Mouse (Mus musculus) CD4-positive, CD25-positive, alpha-beta regulatory T cell, adult 2 months (primary cell): ENCODE results near the gene Cntrob.

Experiments
- DNase-seq: peaks from one replicate; pipeline ENCODE4 v3.0.0-alpha.2; 2012; ENCODE audit warnings: low read depth, low spot score

The Cntrob gene

GRCm38 (mm10) chr11:69323667-69324111, at the start of gene Cntrob, which contains the start of gene Trappc1:
Gene Cntrob (minus strand): TSS chr11:69323775.
Gene Trappc1 (plus strand): TSS chr11:69323980.
- DNase-seq: peak; percentile 100

GRCm38 (mm10) chr11:69372780-69373170, 49.2 kb upstream of the Cntrob start:
- DNase-seq: peak; percentile 79

DNA sequence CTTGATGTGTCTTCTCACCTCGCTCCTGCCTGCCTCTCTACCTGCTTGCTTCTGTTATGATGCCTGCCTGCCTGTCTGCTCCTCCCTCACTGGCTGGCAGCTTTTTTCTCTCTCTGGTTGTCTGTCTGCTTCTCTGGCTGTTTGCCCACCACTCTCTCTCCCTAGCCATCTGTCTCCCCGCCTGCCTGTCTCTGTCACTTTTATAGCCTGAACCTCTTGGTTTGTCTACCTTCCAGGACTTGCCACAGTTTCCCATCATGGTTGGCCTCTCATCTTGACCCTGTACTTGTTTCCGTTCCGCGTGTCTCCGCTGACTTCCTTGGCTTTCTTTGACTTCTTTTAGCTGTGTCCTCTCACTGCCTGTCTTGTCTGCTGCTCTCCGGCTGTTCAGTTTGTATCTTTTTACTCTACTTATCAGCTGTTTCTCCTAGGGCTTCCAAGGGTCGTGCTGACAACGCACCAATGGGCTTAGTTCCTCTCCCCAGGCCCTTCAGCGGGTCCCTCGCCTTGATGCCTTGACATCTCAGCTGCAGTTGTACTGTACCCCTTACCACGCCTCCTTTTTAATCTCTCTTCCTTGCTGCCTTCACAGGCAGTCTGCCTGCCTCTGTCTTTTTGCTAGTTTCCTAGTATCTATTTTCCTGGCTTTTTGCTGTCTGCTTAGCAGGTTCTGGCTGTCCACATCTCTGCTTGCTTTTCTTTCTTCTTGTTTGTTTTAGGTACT, 48.6 kb upstream of the Cntrob start:
- DNase-seq: peak; percentile 47

- DNase-seq: no peak
Observed at GRCm38 (mm10) chr11:69371601-69372000, 48.0 kb upstream of the Cntrob start.

- no peak for DNase-seq
Observed at GRCm38 (mm10) chr11:69370817-69371215, 47.2 kb upstream of the Cntrob start.

DNA sequence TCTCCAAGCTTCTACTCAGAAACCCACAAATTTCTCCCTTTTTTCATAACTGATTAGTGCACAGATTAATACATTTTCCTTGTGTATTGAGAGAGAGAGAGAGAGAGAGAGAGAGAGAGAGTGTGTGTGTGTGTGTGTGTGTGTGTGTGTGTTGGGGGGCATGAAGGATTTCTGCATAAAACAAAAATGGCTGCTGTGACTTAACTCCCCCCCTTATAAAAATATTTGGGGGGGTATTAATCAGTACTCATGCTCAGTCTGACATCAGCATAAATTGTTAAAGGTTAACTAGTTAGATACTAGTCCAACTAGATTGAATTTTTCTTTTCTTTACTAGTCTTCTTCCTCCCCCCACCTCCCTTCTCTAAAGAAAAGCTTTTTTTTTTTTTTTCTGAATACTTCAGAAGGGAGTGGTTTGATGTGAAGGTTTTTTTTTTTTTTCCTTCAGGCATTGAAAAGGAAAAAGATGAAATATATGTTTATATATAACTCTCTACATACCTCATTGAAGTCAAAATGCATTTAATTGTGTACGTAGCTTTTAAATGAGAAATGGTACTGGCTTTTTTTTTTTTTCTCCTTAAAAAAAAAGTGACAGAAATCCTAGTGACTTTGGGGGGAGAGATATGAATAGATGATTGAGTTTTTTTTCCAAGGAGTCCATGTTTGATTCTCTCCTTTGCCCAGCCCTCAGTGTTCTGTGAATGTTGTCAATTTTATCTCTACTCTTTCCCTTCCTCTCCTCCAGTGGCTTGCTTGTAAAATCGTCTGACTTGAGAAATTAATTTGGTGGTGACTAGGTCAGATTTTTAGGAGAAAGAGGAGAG, 46.6 kb upstream of the Cntrob start:
- DNase-seq: no peak

DNA sequence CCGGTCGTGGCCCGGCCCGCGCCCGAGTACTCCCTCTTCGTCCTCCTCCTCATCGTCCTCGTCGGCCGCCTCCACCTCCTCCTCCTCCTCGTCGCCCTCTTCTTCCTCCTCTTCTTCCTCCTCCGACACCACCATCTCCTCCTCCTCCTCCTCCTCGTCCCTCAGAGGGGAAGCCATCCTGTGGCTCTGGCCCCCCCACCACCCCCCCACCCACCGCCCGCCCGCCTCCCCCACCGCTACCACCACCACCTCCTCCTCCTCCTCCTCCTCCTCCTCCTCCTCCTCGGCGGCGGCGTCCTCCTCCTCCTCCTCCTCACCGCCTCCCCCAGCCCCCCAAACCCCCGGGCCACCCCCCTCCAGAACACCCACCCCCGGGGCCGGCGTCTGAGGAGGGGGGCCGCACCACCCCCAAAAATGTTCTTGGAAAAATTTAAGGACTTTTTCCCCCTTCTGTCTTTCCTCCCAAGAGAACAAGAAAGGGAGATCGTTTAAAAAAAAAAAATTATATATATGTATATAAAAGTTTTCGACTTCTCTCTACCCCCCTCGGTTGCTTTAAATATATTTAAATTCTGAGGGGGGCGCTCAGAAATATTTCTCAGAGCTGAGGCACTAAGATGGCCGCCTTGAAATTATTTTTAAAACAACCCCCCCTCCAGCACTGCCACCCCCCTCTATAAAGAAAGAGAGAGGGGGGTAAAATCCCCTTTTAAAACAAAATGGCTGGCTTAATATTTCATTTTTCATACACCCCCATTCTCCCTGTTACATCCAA, 45.8 kb upstream of the Cntrob start, which contains the start of gene Chd3:
Chd3 (minus strand) TSS at position 192 of the 775 bp plus-strand sequence.
- peak; percentile 44 for DNase-seq

GRCm38 (mm10) chr11:69368356-69369214, 45.0 kb upstream of the Cntrob start:
- peak; percentile 68 for DNase-seq

- peak; percentile 54 for DNase-seq
Observed at GRCm38 (mm10) chr11:69367616-69368355, 44.2 kb upstream of the Cntrob start.

- peak; percentile 69 for DNase-seq
Observed at GRCm38 (mm10) chr11:69366855-69367615, 43.5 kb upstream of the Cntrob start.

DNA sequence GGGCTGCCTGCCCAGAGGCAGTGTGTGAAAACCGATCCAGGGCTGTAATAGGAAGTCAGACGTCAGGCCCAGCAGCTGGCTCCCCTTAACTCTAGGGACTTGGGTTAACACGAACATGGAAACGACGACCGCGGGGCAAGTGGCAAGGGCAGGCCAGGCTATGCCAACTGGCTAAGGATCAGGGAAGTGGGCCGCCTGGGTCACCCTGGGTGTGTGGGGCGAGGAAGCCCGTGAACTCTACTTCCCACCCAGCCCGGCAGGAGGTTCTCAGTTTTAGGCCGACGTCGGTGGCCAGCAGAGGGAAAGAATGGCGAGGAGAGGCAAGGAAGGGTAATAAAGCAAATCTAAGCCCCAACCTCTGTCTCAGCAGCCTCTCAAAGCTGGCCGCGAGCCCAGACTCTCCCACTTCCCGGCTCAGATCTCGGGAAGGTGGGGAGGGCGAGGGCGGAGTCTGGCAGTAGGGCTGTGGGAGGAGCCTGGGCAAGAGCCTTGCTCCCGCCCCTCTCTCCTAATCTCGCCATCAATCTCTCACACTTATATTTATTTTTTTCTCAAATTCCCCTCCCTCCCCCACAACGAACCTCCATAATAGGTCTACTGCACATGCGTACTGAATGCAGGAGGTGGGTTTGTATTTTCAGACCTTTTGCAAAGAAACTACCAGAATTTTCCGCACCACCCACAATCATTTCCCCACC, 42.7 kb upstream of the Cntrob start:
- peak; percentile 97 for DNase-seq

DNA sequence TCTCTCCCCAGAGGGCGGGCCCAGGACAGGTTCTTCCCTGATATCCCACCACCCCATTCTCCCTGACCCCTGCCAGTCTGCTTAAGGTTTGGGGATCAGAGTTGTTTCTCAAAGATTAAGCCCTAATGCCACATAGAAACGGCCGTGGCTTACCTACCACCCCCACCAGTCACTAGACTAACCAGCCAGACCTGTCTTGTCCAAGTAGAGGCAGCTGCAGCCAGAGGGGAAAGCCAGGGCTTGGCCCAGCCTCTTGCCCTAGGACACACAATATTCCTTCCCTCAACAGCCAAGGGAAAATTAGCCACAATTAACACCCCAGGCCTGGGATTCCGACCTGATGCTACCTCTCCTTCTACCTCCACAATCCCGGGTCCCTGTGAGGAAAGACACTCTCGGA, 42.1 kb upstream of the Cntrob start:
- DNase-seq: peak; percentile 25

GRCm38 (mm10) chr11:69364910-69365309, 41.3 kb upstream of the Cntrob start:
- peak; percentile 39 for DNase-seq

DNA sequence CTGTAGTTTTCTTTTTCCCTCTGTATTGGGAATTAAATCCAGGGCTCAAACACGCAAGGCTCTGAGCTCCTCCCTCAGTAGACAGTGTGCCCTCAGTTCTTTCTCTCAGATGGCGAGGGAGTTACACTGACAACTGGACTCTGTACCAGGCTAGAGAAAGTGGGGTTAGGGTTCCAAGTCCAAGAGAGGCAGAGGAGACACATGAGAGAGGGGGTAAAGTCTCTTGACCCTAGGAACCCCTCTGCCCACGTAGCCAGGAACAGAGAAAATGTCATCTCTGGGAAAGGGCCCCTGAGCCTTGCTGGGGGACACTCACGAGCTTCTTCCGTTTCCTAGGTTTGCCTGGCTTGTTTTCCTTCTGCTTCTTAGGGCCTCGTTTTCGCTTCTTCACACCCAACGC, 40.8 kb upstream of the Cntrob start:
- DNase-seq: no peak

DNA sequence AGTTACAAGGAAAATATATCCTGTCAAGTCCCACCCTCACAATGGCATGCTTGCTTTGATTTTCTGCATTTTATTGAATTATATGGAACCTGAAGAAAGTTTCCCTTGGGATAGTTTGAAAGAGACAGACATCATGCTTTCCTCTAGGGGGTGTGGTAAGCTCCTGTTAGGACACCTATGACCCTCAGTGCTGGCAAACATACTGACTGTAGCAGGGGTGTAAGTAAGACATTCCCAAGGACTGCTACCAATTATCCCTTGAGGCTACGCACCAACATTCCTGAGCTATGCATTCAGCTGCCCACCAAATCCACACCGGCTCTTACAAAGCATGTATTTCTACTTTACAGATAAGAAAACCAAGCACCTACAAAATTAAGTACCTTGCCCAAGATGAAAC, 38.9 kb upstream of the Cntrob start:
- DNase-seq: no peak

- DNase-seq: no peak
Observed at GRCm38 (mm10) chr11:69362021-69362420, 38.4 kb upstream of the Cntrob start.

GRCm38 (mm10) chr11:69357690-69358089, 34.1 kb upstream of the Cntrob start:
- DNase-seq: no peak

GRCm38 (mm10) chr11:69356544-69356943, 33.0 kb upstream of the Cntrob start:
- no peak for DNase-seq

DNA sequence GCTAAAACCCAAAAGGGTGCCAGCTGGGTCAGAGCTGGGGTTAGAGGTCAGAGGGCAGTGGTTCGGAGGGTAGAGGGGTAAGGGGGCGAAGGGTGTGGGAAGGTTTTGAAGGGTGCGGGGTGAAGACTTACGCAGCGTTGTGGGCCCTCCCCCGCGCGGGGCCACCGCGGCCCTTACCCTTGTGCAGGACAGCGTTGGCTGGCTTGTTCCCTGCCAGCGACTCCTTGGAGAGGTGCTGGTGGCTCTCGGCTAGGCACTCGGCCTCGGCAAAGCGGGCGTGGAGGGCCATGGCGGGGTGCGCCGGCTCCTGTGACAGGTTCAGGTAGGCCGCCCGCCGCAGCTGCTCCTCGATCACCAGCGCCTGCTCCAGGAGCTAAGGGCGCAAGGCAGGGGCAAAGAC, 22.9 kb upstream of the Cntrob start:
- no peak for DNase-seq
